Mouse (Mus musculus) lung, embryonic 14.5 days (tissue): ENCODE data around the gene Nat14. TPM values are rescaled to one million over a fixed set of nuclear protein-coding genes. Genes with fewer than 3 reads are reported as not detected.

Experiments
- ATAC-seq: fragments of 200-750 bp; cut with Nextera tagmentation; 2 replicates; pipeline ENCODE4 v1.8.0; 2017; ENCODE audit warnings: mild to moderate bottlenecking, moderate TSS enrichment, moderate library complexity; ENCODE audit not compliant: insufficient read depth
- DNase-seq: peaks from one replicate; pipeline ENCODE4 v3.0.0-alpha.2; 2015
- H3K27ac ChIP-seq: fragments of 300-500 bp; sonication (generic); 2 replicates; pipeline ENCODE4 v1.5.1; 2014; ENCODE audit warnings: low read depth, mild to moderate bottlenecking, moderate library complexity
- H3K27me3 ChIP-seq: fragments of 300-500 bp; sonication (generic); 2 replicates; pipeline ENCODE4 v1.6.1; 2014; ENCODE audit warnings: low read length, control low read depth; ENCODE audit not compliant: insufficient read depth
- H3K36me3 ChIP-seq: fragments of 300-500 bp; sonication (generic); 2 replicates; pipeline ENCODE4 v1.6.1; 2014; ENCODE audit warnings: control low read depth; ENCODE audit not compliant: insufficient read depth
- H3K4me1 ChIP-seq: fragments of 300-500 bp; sonication (generic); 2 replicates; pipeline ENCODE4 v1.6.1; 2014; ENCODE audit warnings: antibody characterized with exemption, control low read depth; ENCODE audit not compliant: insufficient read depth
- H3K4me2 ChIP-seq: fragments of 300-500 bp; sonication (generic); 2 replicates; pipeline ENCODE4 v1.6.1; 2014; ENCODE audit warnings: mild to moderate bottlenecking
- H3K4me3 ChIP-seq: fragments of 300-500 bp; sonication (generic); 2 replicates; pipeline ENCODE4 v1.5.1; 2014; ENCODE audit warnings: low read depth, low read length
- H3K9ac ChIP-seq: fragments of 300-500 bp; sonication (generic); 2 replicates; pipeline ENCODE4 v1.6.1; 2014
- H3K9me3 ChIP-seq: fragments of 300-500 bp; sonication (generic); 2 replicates; pipeline ENCODE4 v1.6.1; 2016; ENCODE audit warnings: low read depth, low read length, control low read depth
- CTCF ChIP-seq: IDR thresholded peaks from 2 replicates; pipeline ENCODE4 v1.5.1; 2016; ENCODE audit warnings: antibody characterized with exemption, low read depth
- WGBS: fragments of 180-500 bp; shearing (Covaris S2); extraction: QIAGEN DNeasy Blood & Tissue Kit; methylation state at CpG from one replicate; pipeline ENCODE4 v1.1.7; 2014; 5-methylcytosine and 5-hydroxymethylcytosine counted together
- polyA plus RNA-seq: library from polyadenylated mRNA; unstranded; fragments of >200 nt; fragmentation: Nextera tagmentation; extraction: Ambion mirVana; gene quantifications from 2 replicates; pipeline ENCODE4 v1.2.1, GENCODE M21; 2014

Nat14 gene
- polyA plus RNA-seq, 1 experiment from 2014 or later, result 2.3 TPM

DNA sequence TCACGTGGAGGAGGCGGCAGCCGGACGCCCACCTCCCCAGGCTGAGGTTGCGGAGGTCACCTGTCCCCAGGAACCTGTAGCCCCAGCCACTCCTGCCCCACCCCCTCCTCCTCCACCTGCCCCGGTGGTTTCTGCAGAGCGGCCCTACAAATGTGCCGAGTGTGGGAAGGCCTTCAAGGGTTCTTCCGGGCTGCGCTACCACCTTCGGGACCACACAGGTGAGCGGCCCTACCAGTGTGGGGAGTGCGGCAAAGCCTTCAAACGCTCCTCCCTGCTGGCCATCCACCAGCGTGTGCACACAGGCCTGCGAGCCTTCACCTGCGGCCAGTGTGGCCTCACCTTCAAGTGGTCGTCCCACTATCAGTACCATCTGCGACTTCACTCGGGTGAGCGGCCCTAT is 1.9 kb upstream of the Nat14 start:
- ATAC-seq (no peak), DNase-seq (no peak)
- Histone ChIP-seq H3K9me3 (no peaks in the 10 kb centered on the region), H3K4me3 (no peak overlapping the region), H3K9ac (no peak overlapping the region), H3K4me1 (peaks cover 25% of the 10 kb centered on the region), H3K27ac (no peak overlapping the region), H3K27me3 (no peaks in the 10 kb centered on the region), H3K36me3 (peaks cover 37% of the 10 kb centered on the region), H3K4me2 (no peak overlapping the region)
- no peak for TF ChIP-seq CTCF
- 86% methylated on average over 21 of the region's 21 CpGs for WGBS

DNA sequence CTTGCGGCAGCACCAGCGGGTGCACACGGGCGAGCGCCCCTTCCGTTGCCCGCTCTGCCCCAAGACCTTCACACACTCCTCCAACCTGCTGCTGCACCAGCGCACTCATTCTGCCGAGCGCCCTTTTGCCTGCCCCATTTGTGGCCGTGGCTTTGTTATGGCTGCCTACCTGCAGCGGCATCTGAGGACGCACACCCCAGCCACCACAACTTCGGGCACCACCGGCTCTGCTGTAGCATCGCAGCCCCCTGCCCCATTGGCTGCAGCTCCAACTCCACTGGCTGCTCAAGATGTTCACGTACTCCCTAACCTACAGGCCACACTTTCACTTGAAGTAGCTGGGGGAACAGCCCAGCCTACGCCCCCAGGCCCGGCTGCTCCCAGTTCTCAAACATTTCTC is 1.3 kb upstream of the Nat14 start:
- H3K4me1 ChIP-seq, result peaks cover 31% of the 10 kb centered on the region
- no peak for TF ChIP-seq CTCF
- H3K27me3 ChIP-seq, result no peaks in the 10 kb centered on the region
- 90% methylated on average over 19 of the region's 19 CpGs for WGBS
- DNase-seq (no peak), ATAC-seq (no peak)
- H3K27ac ChIP-seq, result peak overlapping the region; percentile 63
- no peak overlapping the region for H3K4me3 ChIP-seq
- peaks cover 37% of the 10 kb centered on the region for H3K36me3 ChIP-seq
- no peaks in the 10 kb centered on the region for H3K9me3 ChIP-seq
- H3K9ac ChIP-seq, result no peak overlapping the region
- no peak overlapping the region for H3K4me2 ChIP-seq

DNA sequence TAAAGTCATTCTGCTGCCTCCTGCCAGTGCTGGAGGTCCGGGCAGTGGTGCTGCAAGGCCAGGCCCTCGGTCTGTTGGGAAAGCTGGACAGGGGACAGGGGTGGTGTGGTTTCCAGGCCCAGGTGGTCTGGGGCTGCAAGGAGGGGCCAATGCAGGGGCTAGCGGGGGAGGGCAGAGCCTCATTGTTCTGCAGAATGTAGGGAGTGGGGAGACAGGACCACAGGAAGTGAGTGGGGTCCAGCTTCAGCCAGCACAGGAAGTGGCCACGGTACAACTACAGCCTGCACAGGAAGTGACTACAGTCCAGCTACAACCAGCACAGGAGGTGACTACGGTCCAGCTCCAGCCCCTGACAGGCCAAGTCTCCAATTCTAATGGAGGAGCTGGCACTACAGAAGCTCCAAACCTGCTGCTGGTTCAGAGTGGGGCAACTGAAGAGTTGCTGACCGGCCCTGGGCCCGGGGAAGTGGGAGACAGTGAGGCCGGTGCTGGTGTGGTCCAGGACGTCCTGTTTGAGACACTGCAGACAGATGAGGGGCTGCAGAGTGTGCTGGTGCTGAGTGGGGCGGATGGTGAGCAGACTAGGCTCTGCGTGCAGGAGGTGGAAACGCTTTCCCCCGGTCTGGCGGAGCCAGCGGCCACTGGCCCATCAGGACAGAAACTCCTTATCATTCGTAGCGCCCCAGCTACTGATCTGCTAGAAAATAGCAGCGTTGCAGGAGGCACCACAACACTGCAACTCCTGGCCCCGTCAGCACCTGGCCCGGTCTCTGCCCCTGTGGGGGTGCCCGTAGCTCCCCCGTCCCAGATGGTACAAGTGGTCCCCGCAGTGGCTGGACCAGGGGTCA is 628 bp upstream of the Nat14 start:
- Histone ChIP-seq H3K4me1 (peaks cover 34% of the 10 kb centered on the region), H3K27me3 (no peaks in the 10 kb centered on the region), H3K27ac (peak overlapping the region; percentile 63), H3K4me3 (no peak overlapping the region), H3K4me2 (0 out of 2 replicates have a peak overlapping the region, but pooled peaks have one; percentile 20), H3K36me3 (peaks cover 37% of the 10 kb centered on the region), H3K9me3 (no peaks in the 10 kb centered on the region), H3K9ac (no peak overlapping the region; the same call in 1 of the 2 replicates)
- TF ChIP-seq CTCF, result no peak
- 56% methylated on average over 23 of the region's 23 CpGs for WGBS
- DNase-seq (peak; percentile 46), ATAC-seq (no peak)

DNA sequence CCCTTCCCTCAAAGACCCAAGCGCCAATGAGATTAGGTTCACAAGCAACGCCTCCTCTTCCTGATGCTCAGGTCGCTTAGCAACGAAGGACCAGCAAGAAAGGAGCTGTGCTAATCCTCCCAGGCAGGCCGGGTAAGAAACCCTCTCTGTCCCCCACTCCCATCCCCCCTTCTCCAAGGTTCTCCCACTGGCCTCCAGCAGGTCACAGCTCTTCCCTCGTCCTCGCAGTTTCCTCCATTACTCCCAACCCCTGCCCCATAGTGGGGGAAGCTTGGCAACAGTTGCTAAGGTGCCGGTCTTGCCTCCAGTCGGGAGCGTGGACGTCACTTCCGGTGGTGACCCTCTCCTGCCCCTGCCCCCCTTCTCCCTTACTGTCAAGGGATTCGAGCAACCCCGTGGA is 680 bp downstream of the Nat14 start:
- under 1% methylated on average over 14 of the region's 14 CpGs for WGBS
- TF ChIP-seq CTCF, result no peak
- ATAC-seq (peak; percentile 3; the same call in 1 of the 2 replicates), DNase-seq (peak; percentile 82)
- peaks cover 36% of the 10 kb centered on the region for H3K36me3 ChIP-seq
- H3K27ac ChIP-seq, result no peak overlapping the region
- H3K4me1 ChIP-seq, result peaks cover 32% of the 10 kb centered on the region
- H3K27me3 ChIP-seq, result no peaks in the 10 kb centered on the region
- H3K4me2 ChIP-seq, result peak overlapping the region; percentile 53
- H3K4me3 ChIP-seq, result peak overlapping the region; percentile 18
- no peak overlapping the region for H3K9ac ChIP-seq
- no peaks in the 10 kb centered on the region for H3K9me3 ChIP-seq

DNA sequence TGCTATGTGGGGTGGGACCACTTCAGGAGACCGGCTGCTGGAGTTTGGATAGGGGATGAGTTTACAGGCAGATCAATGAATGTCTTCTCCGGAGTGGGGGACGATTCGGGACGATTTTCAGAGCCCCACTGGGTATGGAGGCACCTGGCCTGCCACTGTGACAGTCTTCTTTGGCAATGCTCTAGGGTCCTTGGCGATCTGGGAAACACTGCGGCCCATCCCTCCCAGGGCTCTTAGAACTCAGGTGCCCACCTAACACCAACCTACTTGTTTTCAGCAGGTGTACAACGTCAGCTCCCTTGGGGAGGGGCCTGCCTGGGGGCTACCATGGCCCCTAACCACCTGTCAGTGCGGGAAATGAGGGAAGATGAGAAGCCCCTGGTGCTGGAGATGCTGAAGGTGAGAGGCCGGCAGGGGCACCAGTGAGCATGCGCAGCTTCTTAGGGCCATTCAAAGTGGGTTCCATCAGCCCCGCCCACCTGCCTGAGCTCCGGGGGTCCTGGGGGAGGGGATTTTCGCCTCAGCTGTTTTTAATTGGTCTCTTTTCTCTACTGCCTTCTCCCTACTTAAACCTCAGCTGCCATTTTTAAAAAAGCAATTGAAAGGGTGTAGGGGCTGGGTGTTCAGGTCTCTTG is 1.2 kb downstream of the Nat14 start:
- H3K4me1 ChIP-seq, result peaks cover 32% of the 10 kb centered on the region
- WGBS, result 2% methylated on average over 14 of the region's 14 CpGs

DNA sequence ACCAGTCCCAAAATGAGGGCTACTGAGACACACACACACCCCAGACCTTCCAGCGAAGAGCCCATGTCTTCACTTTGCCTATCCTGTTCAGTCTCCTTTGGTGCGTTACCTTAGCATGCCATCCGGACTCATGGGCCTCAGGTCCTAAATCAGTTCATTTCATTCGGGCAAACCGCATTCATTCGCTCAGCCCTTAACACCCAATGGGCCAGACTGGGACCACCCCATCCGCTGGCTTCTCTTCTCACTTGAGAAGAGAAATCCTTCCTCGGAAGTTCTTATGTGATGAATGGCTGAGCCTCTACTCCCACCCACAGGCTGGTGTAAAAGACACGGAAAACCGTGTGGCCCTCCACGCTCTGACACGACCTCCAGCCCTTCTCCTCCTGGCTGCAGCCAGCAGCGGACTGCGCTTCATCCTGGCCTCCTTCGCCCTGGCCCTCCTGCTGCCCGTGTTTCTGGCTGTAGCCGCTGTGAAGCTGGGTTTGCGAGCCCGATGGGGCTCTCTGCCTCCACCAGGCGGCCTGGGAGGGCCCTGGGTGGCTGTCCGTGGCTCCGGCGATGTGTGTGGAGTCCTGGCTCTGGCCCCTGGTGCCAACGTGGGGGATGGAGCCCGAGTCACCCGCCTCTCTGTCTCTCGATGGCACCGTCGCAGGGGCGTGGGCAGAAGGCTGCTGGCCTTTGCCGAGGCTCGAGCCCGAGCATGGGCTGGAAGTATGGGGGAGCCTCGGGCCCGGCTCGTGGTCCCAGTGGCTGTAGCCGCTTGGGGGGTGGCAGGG is 1.9 kb downstream of the Nat14 start:
- Histone ChIP-seq H3K4me1 (peaks cover 32% of the 10 kb centered on the region), H3K4me2 (peak overlapping the region; percentile 53), H3K9ac (peak overlapping the region; percentile 41), H3K4me3 (peak overlapping the region; percentile 8), H3K27ac (peak overlapping the region; percentile 95), H3K36me3 (peaks cover 27% of the 10 kb centered on the region), H3K9me3 (no peaks in the 10 kb centered on the region), H3K27me3 (no peaks in the 10 kb centered on the region)
- peak; percentile 66 for TF ChIP-seq CTCF
- WGBS, result 6% methylated on average over 37 of the region's 37 CpGs
- DNase-seq (peak; percentile 73), ATAC-seq (no peak)

More for the DNA sequence above, 1.2 kb downstream of the Nat14 start:
- Histone ChIP-seq H3K27me3 (no peaks in the 10 kb centered on the region), H3K9ac (peak overlapping the region; percentile 41), H3K4me2 (peak overlapping the region; percentile 53), H3K27ac (peak overlapping the region; percentile 95), H3K9me3 (no peaks in the 10 kb centered on the region), H3K36me3 (peaks cover 31% of the 10 kb centered on the region), H3K4me3 (peak overlapping the region; percentile 18)
- ATAC-seq (no peak), DNase-seq (peak; percentile 67)
- TF ChIP-seq CTCF, result peak; percentile 51
